Mouse (Mus musculus): ENCODE measurements around the gene Ppp2r2c.
A peak's percentile ranks its signal among the peaks of the same experiment; 100 is the strongest.

Ppp2r2c gene

DNA sequence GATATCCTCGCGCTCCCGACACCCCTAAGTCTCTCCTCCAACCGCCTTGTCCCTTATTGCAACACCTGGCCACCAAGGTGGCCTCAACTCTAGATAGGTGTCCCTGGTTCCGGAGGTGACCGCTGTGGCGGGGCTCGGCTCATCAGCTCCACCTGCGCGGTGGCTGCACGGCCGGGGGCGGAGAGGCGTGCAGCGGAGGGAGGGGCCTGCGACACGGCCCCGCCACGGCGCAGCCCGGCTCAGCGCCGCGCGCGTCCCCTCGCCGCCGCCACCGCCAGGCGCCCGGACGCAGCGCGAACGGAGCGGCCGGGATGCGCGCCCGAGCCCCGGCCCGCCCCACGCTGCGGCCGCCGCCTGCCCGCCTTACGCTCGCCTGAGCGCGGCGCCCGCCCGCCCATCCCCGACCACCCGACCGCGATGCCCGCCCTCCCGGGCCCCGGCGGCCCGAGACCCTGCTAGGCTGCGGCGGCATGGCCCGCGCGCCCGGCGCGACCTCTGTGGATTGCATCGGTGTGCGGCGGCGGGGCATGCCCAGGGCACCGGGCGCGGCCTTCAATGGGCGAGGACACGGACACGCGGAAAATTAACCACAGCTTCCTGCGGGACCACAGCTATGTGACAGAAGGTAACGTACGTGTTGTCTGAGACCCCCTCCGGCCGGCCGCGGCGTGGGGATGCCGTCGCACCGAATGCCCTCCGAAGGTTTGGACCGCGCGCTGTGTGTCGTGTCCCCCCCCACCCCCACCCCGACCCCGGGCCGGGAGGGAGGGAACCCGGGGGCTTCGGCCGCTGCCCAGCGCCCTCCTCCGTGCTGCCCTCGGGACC is at the start of gene Ppp2r2c:
Ppp2r2c (plus strand) TSS at position 248 of the 825 bp plus-strand sequence.
- DNase-seq (ENCODE audit: low spot score), result no peak

DNA sequence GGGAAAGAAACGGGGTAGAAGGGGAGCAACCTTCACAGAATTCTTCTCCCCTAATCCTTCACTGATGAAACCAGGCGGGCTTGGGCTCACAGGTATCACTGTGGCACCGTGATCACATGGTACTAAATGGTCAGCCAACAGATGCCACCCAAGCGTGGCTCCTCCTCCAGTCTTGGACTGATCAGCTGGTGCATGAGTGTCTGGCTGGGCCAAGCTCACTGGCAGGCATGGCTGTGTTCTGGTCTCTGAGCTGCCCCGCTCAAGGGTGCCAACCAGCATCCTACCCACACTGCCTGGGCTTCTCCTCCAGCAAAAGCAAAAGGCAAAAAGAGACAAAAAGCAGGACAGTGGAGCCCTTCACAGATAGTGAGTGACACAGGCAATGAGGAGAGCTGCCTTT is 48.6 kb upstream of the Ppp2r2c start:
- DNase-seq (ENCODE audit: low spot score), result no peak

DNA sequence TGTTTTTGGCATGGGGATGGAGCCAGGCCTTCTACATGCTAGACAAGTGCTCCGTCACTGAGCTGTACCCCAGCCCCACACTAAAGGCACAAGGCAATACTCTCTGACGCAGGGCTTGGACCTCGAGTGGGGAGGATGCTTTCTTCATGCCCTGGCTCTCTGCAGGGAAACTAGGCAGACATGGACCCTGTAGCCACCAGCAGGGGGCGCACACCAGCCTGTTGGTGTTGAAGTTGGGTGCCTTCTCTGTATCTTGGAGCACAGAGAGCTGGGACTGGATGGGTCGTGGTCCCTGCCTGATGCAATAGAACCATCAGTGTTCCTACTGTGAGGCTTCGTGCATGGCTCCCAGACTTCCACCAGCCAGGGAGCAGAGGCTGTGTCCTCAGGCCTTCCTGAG is 48.2 kb upstream of the Ppp2r2c start:
- no peak for DNase-seq (ENCODE audit: low spot score)

DNA sequence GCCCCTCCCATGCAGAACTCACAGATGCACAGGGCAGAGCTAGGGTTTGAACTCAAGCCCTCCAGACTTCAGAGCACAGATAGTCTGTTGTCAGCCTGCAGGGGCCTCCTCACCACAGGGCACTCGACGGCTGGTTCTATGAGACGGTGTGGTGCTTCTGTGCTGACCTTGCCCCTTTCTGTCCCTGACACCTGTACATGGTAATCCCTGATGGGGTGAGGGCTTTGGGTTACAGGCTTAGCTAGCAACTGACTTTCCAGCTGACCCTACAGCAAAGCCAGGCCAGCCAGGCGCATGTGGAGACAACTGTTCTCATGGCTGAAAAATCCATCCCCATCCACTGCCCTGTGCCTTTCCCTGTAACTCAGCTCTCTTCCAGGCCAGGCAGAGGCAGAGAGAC is 45.4 kb upstream of the Ppp2r2c start:
- no peak for DNase-seq (ENCODE audit: low spot score)

DNA sequence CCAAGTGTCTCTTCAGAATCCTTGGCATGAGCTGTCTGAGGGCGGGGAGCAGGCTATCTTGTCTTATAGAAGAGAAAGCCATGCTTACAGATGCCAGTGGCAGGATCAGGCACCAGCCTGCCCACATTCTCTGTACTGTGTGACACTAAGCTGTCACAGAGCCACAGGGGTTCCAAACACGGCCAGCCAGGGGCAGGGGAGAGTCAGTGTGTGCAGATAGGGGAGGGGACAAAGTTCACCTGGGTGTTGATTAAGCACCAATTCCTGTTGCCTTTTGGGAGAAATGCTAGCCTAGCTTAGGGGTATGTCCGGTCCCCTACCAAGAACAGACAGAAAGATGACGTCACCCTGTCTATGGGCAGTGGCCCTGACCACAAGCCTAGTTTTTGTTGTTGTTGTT is 39.2 kb upstream of the Ppp2r2c start:
- no peak for DNase-seq (ENCODE audit: low spot score)

DNA sequence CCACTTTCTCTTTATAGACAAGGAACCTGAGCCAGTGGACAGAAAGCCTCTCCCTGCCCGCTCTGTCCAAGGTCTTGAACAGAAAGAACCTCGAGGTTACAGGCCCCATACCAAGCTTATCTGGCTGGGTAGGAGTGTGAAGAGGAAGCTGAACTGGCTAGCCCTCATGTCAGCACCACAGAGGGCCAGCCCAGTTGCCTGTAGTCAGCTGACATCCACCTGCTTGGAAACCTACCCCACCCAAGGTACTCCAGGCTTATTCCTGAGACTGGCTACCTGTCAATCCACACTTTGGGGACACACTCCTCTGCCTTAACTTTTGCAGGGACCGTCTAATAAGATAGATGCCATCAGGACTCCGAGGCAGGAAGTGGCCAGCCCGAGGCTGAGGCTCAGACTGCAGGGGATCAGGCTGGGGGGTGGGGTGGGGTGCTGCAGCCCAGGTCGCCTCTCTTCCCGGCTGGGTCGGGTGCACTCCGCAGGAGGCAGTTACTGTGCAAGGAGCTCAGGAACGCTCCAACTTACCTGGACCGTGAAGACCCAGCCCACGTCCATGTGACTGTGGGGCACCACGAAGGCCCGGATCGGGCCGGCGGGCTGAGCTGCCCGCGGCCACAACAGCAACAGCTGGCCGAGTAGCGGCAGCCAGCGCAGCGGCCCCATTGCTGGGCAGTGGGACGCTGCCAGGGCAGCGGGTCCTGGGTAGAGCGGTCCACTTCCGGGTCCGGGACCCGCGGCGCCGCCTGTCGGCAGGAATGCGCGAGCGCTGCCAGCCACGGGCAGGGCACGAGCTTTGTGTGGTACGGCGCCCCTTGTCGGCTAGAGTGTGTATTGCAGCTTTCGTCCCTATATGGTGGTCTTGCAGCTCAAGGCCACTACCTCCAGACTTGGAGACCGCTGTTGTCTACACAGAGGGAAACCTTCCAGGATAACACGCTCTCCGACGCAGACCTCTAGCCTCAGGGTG is 38.1 kb upstream of the Ppp2r2c start, which contains the start of gene Man2b2:
Man2b2 (minus strand) TSS at position 741 of the 967 bp plus-strand sequence.
- peak; percentile 65 for DNase-seq (ENCODE audit: low spot score)

DNA sequence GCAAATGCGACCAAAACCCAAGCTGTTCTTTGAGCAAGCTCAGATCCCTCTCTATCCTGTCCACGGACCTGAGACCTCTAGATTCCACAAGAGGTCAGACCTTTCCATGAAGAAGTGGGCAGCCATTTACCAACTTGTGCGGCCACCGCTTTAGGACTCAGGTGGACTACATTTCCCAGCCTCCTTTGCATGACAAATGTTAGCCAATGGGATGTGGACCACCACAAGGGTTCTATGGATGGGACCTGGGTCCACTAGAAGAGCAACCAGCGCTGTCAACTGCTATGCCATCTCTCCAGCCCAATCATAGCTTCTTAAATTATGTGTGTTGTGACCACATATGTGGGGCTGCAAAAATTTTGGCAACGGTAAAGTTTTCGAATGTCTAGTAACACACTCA is 37.0 kb upstream of the Ppp2r2c start:
- DNase-seq (ENCODE audit: low spot score), result no peak

DNA sequence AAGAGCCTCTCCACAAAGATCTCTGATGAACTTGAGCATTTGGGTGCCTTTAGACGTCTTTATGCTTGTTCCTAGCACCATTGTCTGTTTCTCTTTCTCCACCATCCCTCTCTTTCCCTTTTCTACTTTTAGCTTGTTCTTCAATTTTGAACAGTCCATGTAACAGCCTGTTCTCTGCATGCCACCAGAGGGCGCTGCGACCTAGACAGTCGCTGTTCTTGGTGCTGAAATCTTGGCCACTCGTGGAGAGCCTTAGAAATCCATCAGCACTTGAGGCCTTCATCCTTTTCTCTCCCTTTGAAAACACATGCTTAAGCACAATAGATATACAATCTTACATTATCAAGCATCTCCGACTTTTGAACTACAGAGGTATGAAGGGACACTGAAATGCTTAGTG is 32.4 kb upstream of the Ppp2r2c start:
- peak; percentile 45 for DNase-seq (ENCODE audit: low spot score)

DNA sequence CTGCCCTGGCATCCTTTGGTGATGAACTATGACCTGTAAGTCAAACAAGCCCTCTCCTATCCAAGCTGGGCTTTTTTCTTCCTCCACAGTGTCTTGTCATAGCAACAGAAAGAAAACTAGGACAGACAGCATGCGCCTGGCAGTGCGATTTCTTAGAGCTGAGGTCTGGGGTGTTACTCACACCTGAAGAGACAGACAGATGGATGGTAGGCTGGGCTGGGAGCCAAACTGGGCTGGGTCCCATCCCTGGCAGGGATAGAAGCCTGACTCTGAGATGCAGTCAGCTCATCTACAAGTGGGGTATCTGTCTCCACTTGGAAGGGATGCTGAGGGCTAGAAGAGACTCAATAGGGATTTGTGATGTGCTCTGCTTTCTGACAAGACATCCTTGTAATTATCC is 29.3 kb upstream of the Ppp2r2c start:
- no peak for DNase-seq (ENCODE audit: low spot score)

DNA sequence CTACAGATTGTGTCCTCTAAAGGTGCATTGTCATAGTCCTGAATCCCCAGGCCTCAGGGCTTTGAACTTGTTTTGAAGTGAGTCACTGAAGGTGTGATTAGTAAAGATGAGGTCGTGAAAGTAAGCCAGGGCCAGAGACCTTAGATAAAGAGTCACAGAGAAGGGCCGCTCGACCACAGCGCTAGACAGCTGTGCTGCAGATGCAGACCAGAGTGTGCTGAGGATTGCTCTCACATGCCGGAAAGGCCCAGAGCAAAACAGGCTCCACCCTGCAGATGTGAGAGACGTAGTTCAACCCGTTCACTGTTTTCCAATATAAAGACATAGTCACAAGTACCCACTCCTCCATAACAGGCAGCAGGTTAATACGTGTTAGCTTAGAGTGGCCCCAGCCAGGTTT is 28.7 kb upstream of the Ppp2r2c start:
- DNase-seq (ENCODE audit: low spot score), result no peak

DNA sequence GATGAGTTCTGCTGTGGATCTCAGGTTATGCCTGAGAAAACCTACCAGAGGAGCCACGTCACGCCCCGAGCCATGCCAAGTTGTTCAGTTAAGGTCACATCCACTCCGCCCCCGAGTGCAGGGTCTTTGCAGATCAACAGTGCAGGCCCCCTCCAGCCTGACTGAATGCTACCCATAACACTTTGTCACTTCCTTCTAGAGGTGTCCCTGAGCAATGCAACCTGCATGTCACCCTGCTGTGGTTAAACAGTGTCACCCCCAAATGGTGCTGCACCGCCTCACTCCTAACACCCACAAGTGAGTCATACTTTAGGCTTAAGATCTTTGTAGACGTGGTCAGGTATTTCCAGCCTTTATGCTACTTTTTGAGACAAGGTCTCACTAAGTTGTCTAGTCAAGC is 28.2 kb upstream of the Ppp2r2c start:
- no peak for DNase-seq (ENCODE audit: low spot score)

DNA sequence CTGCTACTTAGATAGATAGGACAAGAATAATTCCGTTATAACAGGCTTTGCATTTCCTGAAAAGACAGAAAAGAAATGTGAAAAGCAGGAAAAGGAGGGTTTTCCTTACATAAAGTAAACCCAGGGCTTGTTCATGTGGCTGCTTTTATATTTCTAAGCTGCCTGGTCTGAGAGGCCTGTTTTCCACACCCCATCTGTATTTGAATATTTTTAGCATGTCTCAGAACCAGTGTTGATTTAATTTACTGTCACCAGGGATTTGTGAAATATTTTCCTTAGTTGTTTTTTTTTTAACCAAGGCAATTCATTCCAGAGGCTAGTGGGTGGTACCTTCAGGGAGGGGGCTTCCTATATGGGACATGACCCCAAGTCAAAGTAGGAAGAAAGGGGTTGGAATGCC is 26.6 kb upstream of the Ppp2r2c start:
- no peak for DNase-seq (ENCODE audit: low spot score)

DNA sequence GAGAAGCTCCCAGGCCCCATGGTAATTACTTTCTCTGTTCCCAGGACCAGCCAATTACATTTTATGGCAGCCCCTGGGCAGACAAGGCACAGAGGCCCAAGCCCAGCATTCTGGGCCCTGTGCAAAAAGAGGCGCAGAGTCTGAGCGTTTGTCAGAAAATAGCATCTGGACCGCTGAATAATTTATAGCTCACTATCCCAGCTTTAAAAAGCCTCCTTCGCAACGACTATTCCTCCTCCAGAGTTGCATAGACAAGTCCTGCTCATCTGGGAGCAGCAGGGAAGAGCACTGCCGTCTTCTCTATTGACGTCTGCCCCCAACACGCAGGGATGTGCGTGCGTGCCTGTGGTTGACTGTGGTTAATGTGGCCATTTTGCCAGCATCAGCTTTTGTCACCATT is 23.8 kb upstream of the Ppp2r2c start:
- no peak for DNase-seq (ENCODE audit: low spot score)

DNA sequence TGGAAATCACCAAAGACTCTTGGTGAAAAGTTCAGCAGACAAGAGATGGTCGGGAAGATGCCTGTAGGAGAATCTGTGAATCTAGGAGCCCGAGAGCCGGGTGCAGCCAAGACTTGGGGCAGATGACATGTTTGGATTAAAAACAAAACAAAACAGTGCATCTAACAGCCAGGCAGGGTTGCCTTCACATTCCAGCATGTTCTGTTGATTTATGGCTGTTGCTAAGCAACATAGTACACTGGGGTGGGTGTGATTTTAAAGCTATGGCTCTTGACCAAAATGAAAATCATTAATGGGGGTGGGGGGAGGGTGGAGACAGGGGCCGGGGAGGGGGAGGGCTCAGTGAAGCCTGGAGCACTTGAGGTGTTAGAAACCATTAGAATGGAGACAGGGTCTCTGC is 16.7 kb upstream of the Ppp2r2c start:
- DNase-seq (ENCODE audit: low spot score), result no peak

DNA sequence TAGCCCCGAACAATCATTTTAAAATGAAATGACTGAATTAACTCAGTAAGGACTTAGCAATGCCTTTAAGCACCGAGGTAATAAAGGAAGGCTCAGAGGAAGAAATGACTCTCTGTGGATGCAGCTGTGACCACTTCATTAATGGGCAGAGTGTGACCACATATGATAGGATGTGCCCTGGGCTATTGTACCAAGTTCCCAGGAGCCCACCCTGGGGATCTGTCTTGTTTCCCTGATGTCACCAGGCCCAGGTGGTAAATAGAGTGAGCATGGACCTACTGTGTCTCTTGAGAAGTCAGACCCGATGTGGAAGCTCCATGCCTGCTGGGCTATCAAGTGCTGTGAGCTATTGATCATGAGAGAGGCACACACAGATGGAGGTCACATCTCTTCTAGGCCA is 13.1 kb upstream of the Ppp2r2c start:
- no peak for DNase-seq (ENCODE audit: low spot score)

DNA sequence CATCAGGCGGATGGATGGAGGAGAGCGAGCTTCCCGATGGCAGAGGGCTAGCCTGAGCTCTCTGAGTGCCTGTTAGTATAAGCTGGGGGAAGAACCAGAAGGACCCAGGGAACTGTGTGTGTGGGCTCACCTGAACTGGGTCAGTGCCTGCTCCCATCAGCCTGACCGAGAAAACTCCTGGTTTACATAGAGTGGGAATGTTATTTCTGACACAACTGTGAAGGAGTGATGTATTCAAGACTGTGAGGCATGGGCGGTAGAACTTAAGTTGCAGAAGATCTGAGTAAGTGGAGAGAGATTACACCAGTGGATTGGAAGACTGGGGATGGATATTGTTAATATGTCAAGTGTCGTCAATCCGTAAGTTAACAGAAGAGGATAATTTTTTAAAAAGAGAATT is 11.8 kb upstream of the Ppp2r2c start:
- DNase-seq (ENCODE audit: low spot score), result no peak

DNA sequence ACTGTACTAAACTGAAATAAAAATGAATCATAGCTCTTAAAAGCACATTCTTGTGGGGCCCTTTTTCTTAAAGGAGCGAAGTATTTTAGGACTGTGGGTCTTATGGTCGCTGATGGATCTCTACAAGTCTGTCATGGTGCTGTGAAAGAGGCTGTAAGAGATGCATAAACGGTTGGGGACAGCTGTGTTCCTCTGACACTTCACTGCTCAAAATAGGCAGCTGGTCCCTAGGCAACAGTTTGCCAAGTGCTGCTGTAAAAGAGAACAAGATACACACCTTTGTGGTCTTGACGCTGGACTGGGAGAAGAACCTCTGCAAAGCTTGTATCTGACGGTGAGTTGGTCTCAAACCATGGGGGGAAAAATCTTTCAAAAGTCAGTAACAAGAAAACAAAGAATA is 10.8 kb upstream of the Ppp2r2c start:
- no peak for DNase-seq (ENCODE audit: low spot score)

DNA sequence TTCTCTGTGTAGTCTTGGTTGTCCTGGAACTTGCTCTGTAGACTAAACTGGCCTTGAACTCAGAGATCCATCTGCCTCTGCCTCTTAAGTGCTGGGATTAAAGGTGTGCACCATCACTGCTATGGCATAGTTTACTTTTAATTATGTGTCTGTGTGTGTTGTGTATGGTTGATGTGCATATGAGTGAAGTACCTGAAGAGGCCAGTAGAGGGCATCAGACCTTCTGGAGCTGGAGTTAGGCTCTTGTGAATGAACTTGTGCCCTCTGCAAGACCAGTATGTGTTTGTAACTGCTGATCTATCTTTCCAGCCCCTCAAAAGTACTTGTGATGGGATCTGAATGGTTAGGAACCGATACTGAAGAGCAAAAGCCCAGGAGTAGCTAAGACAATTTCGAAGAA is 7.2 kb upstream of the Ppp2r2c start:
- DNase-seq (ENCODE audit: low spot score), result no peak

DNA sequence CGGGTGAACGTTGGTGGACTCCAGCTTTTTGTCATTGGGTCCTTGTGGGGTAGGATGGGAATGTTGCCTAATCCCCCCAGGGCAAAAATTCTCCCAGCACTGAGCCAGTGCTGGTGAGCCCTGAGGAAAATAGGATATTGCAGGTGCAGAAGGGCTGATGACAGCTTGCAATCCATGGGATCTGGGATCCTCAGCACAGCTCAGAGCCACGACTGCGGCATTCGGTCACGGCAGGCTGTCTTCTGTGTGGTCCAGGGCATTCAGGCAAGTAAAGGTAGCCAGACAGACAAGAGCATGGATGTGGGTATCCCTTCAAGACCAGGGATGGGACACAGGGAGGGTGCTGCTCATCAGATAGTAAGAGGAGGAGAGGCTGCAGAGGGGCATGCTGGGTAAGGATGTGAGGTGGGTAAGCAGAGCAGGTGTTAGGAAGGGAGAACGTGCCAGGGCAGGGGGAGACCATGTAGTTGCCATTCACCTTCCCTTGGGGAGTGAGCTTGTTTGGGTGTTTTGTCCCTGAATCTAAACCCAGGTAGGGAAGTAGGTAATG is 1.5 kb upstream of the Ppp2r2c start:
- no peak for DNase-seq (ENCODE audit: low spot score)

DNA sequence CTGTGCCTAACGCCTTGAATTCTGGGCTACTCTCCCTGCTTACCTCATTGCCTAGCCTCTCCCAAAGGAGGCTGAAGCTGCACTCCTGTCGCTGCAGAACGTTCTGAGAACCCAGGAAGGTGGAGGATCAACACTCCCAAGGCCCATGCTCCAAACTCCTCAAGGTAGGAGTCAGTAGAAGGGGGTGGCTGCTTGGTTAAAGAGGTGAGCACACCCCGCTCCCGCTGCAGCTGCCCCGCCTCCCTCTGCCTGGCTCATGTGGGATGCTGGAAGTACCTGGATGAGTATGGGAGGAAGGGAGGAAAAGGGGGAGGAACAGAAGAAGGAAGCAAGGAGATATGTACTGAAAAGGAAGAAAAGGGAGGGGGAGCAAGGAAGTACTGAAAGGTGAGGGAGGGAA is 752 bp upstream of the Ppp2r2c start:
- no peak for DNase-seq (ENCODE audit: low spot score)

DNA sequence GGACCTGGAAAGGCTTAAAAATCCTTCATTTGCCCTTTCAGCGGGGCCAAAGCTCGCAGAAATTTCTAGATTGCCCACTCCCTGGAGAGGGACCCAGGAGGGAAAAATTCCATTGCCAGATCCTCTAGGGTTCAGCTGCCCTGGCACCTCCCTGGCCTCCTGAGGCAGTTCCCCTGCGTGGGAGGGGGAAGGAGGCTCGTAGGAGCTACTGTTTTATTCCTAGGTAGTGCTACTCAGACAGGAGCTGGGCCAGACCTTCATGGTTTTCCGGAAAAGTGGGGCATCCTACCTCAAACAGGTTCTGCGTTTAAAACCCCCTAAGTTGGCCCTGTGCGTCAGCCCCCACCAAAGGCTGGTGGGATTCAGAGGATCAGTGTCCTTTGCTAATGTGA is 869 bp downstream of the Ppp2r2c start:
- DNase-seq (ENCODE audit: low spot score), result no peak

DNA sequence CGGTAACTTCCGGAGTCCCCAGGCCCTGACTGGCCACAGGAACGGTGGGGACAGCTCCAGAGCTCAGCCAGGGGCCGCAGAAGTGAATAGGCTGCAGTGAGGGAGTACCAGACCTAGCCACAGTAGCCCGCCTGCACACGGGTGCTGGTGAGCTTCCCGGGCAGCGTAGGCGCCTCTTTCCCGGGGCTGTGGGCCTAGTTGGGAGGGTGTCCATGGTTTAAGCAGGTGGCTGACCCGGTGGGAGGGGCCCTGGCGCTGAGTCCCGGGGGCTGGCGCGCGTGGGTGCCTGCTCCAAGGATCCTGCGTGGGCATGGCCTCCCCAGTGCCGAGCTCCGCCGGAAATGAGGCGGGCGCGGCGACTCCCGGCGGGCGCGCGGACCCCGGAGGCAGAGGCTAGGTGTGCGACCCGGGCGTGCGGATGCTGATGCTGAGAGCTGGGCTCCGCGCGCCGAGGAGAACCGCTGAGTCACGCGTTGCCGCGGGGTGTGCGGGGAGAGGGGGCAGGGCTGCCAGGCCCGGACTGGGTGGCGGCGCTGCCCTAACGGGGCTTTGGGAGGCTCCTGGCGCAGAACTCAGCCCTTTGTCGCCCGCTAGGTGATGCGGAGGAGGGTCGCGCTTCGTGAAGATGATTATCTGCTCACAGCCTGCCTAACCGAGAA is 1.4 kb downstream of the Ppp2r2c start:
- no peak for DNase-seq (ENCODE audit: low spot score)

Measured in ovary, postnatal 10 days (tissue).